Mouse (Mus musculus) cortical plate, adult 2 months (tissue): ENCODE results near the gene Gpr161. TPM values are rescaled to one million over a fixed set of nuclear protein-coding genes. Genes with fewer than 3 reads are reported as not detected.

ENCODE experiments used
- H3K27ac ChIP-seq: fragments of 200-500 bp; 2 replicates; pipeline ENCODE4 v1.5.1; 2012; ENCODE audit warnings: low read length, control low read depth, inconsistent platforms; ENCODE audit not compliant: insufficient read depth
- H3K4me1 ChIP-seq: fragments of 200-500 bp; 2 replicates; pipeline ENCODE4 v1.6.1; 2011; ENCODE audit warnings: low read length; ENCODE audit not compliant: control insufficient read depth, insufficient read depth
- H3K4me3 ChIP-seq: fragments of 200-500 bp; 2 replicates; pipeline ENCODE4 v1.5.1; 2011; ENCODE audit warnings: mild to moderate bottlenecking, low read length, control low read depth; ENCODE audit not compliant: insufficient read depth
- CTCF ChIP-seq: fragments of 200-500 bp; IDR thresholded peaks from 2 replicates; pipeline ENCODE4 v1.5.1; 2011; ENCODE audit warnings: mild to moderate bottlenecking, control low read depth, low read length; ENCODE audit not compliant: insufficient read depth; ENCODE audit errors: extremely low read depth
- POLR2A ChIP-seq: fragments of 200-500 bp; IDR thresholded peaks from 2 replicates; pipeline ENCODE4 v1.6.1; 2011; ENCODE audit warnings: mild to moderate bottlenecking, low read length, control low read depth; ENCODE audit not compliant: insufficient read depth; ENCODE audit errors: extremely low read depth
- polyA plus RNA-seq: library from polyadenylated mRNA; depleted of rRNA; stranded (reverse); fragments of >200 nt; gene quantifications from 2 replicates; pipeline ENCODE4 v1.2.3, GENCODE M21; 2012; rRNA removed

Gene Gpr161
- polyA plus RNA-seq, 1 experiment = 3.8 TPM

DNA sequence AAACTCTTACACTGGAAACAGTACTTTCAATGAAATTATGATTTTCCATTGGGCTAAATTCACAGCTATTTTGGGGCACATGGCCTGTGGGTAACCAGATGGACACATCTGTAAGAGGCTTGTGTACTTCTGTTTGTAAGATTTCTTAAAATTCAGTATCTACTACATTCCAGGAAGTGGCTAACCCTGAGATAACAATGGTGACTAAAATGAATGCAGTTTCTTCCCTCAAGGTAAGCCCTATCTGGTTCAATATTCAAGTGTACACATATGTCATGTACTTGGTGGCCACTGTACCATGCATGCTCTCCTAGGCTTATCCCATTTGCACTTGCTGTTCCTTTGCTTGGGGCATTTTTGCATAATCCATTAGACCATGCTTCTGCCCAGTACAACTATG lies 35.3 kb downstream of the Gpr161 start:
- no peak overlapping the region for H3K27ac ChIP-seq
- no peaks in the 10 kb centered on the region for H3K4me1 ChIP-seq
- TF ChIP-seq POLR2A = no peak
- no peak for TF ChIP-seq CTCF
- no peak overlapping the region for H3K4me3 ChIP-seq

DNA sequence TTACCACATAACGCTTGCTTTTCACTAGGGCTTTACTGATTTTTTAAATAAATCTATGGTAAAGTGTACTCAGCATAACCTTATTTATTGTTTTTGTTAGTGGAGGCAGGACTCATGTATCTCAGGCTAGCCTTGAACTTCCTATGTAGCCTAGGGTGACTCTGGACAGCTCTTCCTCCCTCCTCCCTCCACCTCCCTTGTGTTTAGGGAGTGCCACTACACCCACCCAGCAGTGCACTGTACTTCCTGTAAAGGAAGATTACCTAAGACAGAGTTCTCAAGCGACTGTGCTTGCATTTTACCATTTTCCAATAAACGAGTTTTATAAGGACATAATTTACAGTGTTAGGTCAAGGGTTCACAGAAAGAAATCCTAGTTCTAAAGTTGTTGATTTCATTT lies 37.2 kb downstream of the Gpr161 start:
- Histone ChIP-seq H3K27ac (no peak overlapping the region), H3K4me1 (no peaks in the 10 kb centered on the region), H3K4me3 (no peak overlapping the region)
- TF ChIP-seq CTCF (no peak), POLR2A (no peak)

DNA sequence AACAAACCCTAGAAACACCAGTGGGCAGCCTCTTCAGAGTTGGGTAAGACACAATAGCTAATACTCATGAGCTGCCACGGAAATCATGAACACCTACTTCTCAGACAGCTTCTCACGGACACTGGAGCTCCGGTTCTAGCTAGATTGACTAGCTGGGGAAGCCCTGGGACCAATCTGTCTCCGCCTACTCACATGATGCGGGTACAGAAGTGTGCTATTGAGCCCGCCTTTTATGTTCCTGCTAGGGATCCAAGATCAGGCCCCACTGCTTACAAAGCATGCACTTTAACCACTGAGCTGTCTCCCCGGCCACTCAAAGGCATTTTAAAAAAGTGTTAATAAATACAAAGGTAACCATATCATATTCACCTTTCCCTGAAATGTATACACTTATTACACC lies 46.5 kb downstream of the Gpr161 start:
- Histone ChIP-seq H3K27ac (no peak overlapping the region), H3K4me3 (no peak overlapping the region), H3K4me1 (no peaks in the 10 kb centered on the region; the same call in 1 of the 2 replicates)
- TF ChIP-seq POLR2A (no peak), CTCF (no peak)

DNA sequence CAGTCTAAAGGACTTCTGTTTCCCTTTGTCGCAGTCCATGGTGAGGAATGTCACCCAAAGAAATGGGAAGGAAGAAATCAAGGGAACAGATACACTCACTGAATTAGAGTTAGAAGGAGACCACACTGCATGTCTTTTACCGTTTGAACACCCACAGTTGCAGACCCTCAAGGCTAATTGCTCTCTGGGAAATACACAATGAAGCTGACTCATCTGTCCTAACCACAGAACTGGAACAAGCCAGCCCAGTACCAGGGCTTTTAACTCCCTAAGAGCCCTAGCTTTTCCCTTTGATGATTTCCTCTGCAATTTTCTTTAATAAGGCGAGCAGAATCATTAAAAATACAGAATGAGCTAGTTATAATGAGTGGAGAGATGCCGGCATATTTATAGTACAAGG lies 48.9 kb downstream of the Gpr161 start:
- Histone ChIP-seq H3K4me3 (no peak overlapping the region), H3K4me1 (no peaks in the 10 kb centered on the region), H3K27ac (no peak overlapping the region)
- TF ChIP-seq POLR2A = no peak
- no peak for TF ChIP-seq CTCF

DNA sequence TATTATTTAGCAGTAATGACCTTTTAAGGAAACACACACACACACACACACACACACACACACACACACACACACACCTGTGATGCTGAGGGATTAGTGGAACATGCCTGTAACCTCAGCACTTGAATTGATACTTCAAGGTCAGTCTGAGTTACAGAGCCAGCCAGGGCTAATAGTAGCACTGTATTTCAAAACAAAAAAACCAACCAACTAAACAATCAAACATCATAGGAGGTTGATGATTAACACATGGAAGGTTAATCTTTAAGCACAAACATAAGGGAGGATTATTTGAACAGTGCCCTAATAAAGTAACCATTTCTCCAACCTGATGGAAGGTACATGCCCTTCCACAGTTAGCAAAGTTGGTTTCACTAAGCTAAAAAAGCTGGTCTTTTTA lies 53.0 kb downstream of the Gpr161 start:
- Histone ChIP-seq H3K4me1 (no peaks in the 10 kb centered on the region), H3K27ac (no peak overlapping the region), H3K4me3 (no peak overlapping the region)
- TF ChIP-seq POLR2A (no peak), CTCF (no peak)

DNA sequence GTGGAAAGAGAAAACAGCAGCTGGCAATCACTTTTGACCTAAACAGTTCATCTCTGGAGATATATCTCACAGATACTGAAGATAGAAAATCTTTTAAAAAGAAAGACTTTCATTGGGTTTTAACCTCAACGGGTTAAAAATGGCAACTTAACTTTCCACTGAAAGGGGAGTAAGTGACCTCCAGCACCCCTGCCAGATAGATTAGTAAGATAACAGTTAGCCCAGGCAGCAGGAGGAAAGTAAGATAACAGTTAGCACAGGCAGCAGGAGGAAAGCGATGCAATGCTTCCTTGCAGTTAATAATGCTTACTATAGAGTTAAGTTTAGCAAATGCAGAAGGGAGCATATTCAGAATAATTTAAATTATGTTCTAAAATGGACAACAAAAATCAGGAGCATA lies 60.8 kb downstream of the Gpr161 start:
- no peak for TF ChIP-seq POLR2A
- no peak for TF ChIP-seq CTCF
- Histone ChIP-seq H3K27ac (no peak overlapping the region), H3K4me1 (no peaks in the 10 kb centered on the region), H3K4me3 (no peak overlapping the region)

DNA sequence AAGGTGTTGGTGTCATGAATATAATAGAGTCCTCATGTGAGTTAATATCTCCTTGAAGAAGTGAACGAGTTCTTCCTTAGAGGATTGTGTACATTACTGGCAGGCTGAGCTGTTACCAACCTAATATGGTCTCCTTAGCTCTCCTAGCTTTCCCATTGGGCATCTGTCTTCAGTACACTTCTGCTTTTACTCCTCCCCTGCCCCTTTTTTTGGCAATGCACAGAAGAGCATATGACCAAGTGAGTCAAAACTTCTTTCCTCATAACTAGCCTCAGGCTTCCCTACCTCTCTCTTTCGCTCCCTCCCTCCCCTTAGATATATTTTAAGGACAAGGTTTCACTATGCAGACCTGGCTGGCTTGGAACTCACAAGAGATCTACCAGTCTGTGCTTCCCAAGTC lies 67.7 kb downstream of the Gpr161 start:
- Histone ChIP-seq H3K4me1 (no peaks in the 10 kb centered on the region), H3K27ac (no peak overlapping the region), H3K4me3 (no peak overlapping the region)
- no peak for TF ChIP-seq CTCF
- no peak for TF ChIP-seq POLR2A

DNA sequence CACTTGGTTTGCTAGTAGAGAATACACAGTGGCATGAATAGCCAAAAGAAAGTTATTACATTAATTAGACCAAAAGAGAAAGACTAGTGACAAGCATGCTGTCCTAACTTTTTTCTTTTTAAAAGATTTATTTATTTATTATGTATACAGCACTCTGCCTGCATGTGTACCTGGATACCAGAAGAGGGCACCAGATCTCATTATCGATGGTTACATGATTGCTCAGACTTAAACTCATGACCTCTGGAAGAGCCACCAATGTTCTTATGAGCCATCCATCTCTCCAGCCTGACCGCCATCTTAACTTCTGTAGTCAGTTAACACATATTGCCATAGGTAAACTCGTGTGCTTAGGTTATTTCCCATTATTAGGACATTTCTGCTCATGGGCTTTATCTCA lies 69.5 kb downstream of the Gpr161 start:
- no peak for TF ChIP-seq CTCF
- no peak for TF ChIP-seq POLR2A
- no peak overlapping the region for H3K27ac ChIP-seq
- no peaks in the 10 kb centered on the region for H3K4me1 ChIP-seq
- no peak overlapping the region for H3K4me3 ChIP-seq

DNA sequence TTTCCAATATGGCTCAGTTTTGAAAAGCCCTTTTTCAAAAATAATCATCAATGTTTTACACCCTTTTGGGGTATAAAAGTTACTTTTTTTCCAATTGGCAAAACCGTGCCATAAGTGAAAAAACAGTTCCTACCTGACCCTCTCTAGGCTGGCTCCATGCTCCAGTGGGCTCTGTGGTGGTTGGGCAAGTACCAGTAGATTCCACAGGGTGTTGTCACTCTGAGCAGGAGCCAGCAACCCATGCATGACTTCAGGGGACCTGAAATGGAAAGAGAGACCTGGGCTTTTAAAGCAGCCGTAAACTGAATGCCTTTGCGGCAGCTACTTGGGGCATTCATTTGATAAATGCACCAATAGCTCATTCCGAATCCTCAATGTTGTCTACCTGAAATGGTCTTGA lies 75.4 kb downstream of the Gpr161 start:
- Histone ChIP-seq H3K4me1 (no peaks in the 10 kb centered on the region), H3K4me3 (no peak overlapping the region), H3K27ac (no peak overlapping the region)
- TF ChIP-seq POLR2A = no peak
- no peak for TF ChIP-seq CTCF

DNA sequence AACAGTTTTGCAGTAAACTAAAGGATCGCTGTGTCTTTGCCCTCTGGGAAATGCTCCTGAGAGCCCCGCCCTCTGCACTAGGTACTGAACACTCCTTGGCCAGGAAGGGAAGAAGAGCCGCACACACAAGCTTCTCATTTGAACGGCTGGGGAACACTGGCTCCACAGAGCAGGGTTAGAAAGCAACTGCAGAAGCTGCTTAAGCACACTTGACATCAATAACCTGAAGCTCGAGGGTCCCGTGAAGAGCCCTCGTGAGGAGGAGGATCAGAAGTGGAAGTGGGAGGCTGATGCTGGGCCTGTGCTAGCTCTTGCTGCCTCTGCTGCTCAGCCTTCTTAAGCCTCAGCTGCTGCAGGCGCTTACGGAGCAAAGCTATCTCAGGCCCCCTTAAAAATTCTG lies 78.2 kb downstream of the Gpr161 start:
- TF ChIP-seq CTCF = no peak
- TF ChIP-seq POLR2A = no peak
- no peak overlapping the region for H3K27ac ChIP-seq
- H3K4me3 ChIP-seq = no peak overlapping the region
- no peaks in the 10 kb centered on the region for H3K4me1 ChIP-seq

Other genes starting within 250 kb of the Gpr161 start
- gene Tbx19, start 135.0 kb upstream of the Gpr161 start, polyA plus RNA-seq = 0.13 TPM in 1 of 2 replicates, not detected in the other
- gene Sft2d2, start 101.4 kb upstream of the Gpr161 start, polyA plus RNA-seq = 20.9 and 21.4 TPM in 2 replicates
- 47.2 TPM in 2 replicates for gene Tiprl, start 58.8 kb upstream of the Gpr161 start, polyA plus RNA-seq
- 73.1 and 76.2 TPM in 2 replicates for gene Dcaf6, start 164.7 kb downstream of the Gpr161 start, polyA plus RNA-seq
- 159 and 161 TPM in 2 replicates for gene Mpc2, start 164.8 kb downstream of the Gpr161 start, polyA plus RNA-seq
- 0.21 and 0.57 TPM in 2 replicates for gene Adcy10, start 189.4 kb downstream of the Gpr161 start, polyA plus RNA-seq